Mouse (Mus musculus): Measurements from ENCODE around the gene Kazn. TPM values are rescaled to one million over a fixed set of nuclear protein-coding genes. Genes with fewer than 3 reads are reported as not detected.
A peak's percentile ranks its signal among the peaks of the same experiment; 100 is the strongest.

Gene Kazn
- total and polyA plus RNA-seq, 3 experiments: 1.3 to 9.7 (median 4.2) TPM

GRCm38 (mm10) chr4:142088409-142088808 lies 150.8 kb downstream of the Kazn start:
- Histone ChIP-seq H3K79me2 (replicated peaks; ENCODE audit: control insufficient read depth, extremely low read depth, insufficient read depth, poor library complexity, severe bottlenecking) (no peaks in the 10 kb centered on the region), H3K27me3 (replicated peaks) (peaks cover 20% of the 10 kb centered on the region), H3K4me2 (ENCODE audit: insufficient read depth, low read depth, poor library complexity, severe bottlenecking) (peak overlapping the region; percentile 84; the same call in 1 of the 2 replicates), H3K36me3 (replicated peaks in 1 of 2; ENCODE audit: control insufficient read depth in 1 of 2, insufficient read depth in 1 of 2, low read length in 1 of 2) (no peaks in the 10 kb centered on the region), H3K27ac (ENCODE audit: insufficient read depth, low read depth) (no peak overlapping the region), H3K4me1 (ENCODE audit: control insufficient read depth in 1 of 2, insufficient read depth in 2 of 2) (peaks cover 7 to 34% of the 10 kb centered on the region in 2 experiments; a peak in 3 of 4 replicates), H3K9ac (ENCODE audit: insufficient read depth, low read depth) (no peak overlapping the region), H3K9me3 (replicated peaks; ENCODE audit: low read length) (peaks cover 3% of the 10 kb centered on the region), H3K4me3 (replicated peaks in 1 of 3; ENCODE audit: low read depth in 2 of 3, low read length in 2 of 3, poor library complexity in 1 of 3) (no peak overlapping the region)
- TF ChIP-seq RCOR1 (conservative IDR thresholded peaks at IDR 0.05; ENCODE audit: low read depth, low read length) (no peak), USF2 (conservative IDR thresholded peaks at IDR 0.05; ENCODE audit: low read depth, low read length) (no peak), JUN (IDR thresholded peaks at IDR 0.05; ENCODE audit: insufficient read depth, low read depth, low read length) (no peak), ZNF384 (IDR thresholded peaks at IDR 0.05; ENCODE audit: low read depth, low read length) (no peak), ZC3H11A (IDR thresholded peaks at IDR 0.05; ENCODE audit: low read depth, low read length) (no peak), IRF4 (IDR thresholded peaks at IDR 0.05; ENCODE audit: low read depth, low read length) (no peak), NRF1 (IDR thresholded peaks at IDR 0.05; ENCODE audit: low read depth, low read length) (no peak), CHD2 (IDR thresholded peaks at IDR 0.05; ENCODE audit: low read length) (no peak), CTCF (conservative IDR thresholded peaks at IDR 0.05 in 1 of 2, IDR thresholded peaks at IDR 0.05 in 1 of 2; ENCODE audit: low read depth in 2 of 2, low read length in 2 of 2) (no peak), EP300 (IDR thresholded peaks at IDR 0.05; ENCODE audit: low read length) (no peak), PAX5 (IDR thresholded peaks at IDR 0.05; ENCODE audit: low read length) (no peak), POLR2AphosphoS2 (IDR thresholded peaks at IDR 0.05; ENCODE audit: low read depth, low read length) (no peak)
- no peak for DNase-seq (ENCODE audit: extremely low read depth)
- dilution Hi-C loops (cut with MboI; ENCODE audit: extremely low pct_ligation_motif_present, extremely low pct_unique_long_range_greater_than_20kb, low sequenced_read_pairs): no loop called here
- in situ Hi-C loops (cut with MboI; ENCODE audit: low pct_ligation_motif_present, low pct_unique_long_range_greater_than_20kb, low sequenced_read_pairs): loop anchor here (25.0 kb wide), 1 partner anchor 676 kb away; the partner anchor contains the start of genes Clcnkb and Hspb7

GRCm38 (mm10) chr4:142084936-142085563 lies 154.2 kb downstream of the Kazn start:
- dilution Hi-C loops (cut with MboI; ENCODE audit: extremely low pct_ligation_motif_present, extremely low pct_unique_long_range_greater_than_20kb, low sequenced_read_pairs): no loop called here
- peaks cover 3% of the 10 kb centered on the region for H3K9me3 ChIP-seq (replicated peaks; ENCODE audit: low read length)

More at GRCm38 (mm10) chr4:142084936-142085563, 154.2 kb downstream of the Kazn start:
- peaks cover 33% of the 10 kb centered on the region for H3K27me3 ChIP-seq (replicated peaks)
- H3K4me1 ChIP-seq (ENCODE audit: control insufficient read depth in 1 of 2, insufficient read depth in 2 of 2): peaks cover 11 to 56% of the 10 kb centered on the region in 2 experiments
- no peak for TF ChIP-seq JUN (IDR thresholded peaks at IDR 0.05; ENCODE audit: insufficient read depth, low read depth, low read length)
- peak in 1 of 2 experiments; percentile 23; a peak in 2 of 4 replicates for TF ChIP-seq CTCF (conservative IDR thresholded peaks at IDR 0.05 in 1 of 2, IDR thresholded peaks at IDR 0.05 in 1 of 2; ENCODE audit: low read depth in 2 of 2, low read length in 2 of 2)
- TF ChIP-seq SIN3A (IDR thresholded peaks at IDR 0.05; ENCODE audit: low read length): no peak
- no peak for TF ChIP-seq MXI1 (IDR thresholded peaks at IDR 0.05; ENCODE audit: low read depth, low read length)
- TF ChIP-seq HCFC1 (IDR thresholded peaks at IDR 0.05; ENCODE audit: low read depth, low read length): no peak
- no peak overlapping the region for H3K9ac ChIP-seq (ENCODE audit: insufficient read depth, low read depth)
- no peak overlapping the region for H3K4me3 ChIP-seq (replicated peaks in 1 of 3; ENCODE audit: low read depth in 2 of 3, low read length in 2 of 3, poor library complexity in 1 of 3)
- H3K36me3 ChIP-seq (replicated peaks in 1 of 2; ENCODE audit: control insufficient read depth in 1 of 2, insufficient read depth in 1 of 2, low read length in 1 of 2): no peaks in the 10 kb centered on the region
- no peak overlapping the region for H3K27ac ChIP-seq (ENCODE audit: insufficient read depth, low read depth)
- H3K79me2 ChIP-seq (replicated peaks; ENCODE audit: control insufficient read depth, extremely low read depth, insufficient read depth, poor library complexity, severe bottlenecking): no peaks in the 10 kb centered on the region
- DNase-seq (ENCODE audit: extremely low read depth): no peak
- peak overlapping the region; percentile 60 for H3K4me2 ChIP-seq (ENCODE audit: insufficient read depth, low read depth, poor library complexity, severe bottlenecking)
- in situ Hi-C loops (cut with MboI; ENCODE audit: low pct_ligation_motif_present, low pct_unique_long_range_greater_than_20kb, low sequenced_read_pairs): loop anchor here (25.0 kb wide), 1 partner anchor 673 kb away; the partner anchor contains the start of genes Clcnkb and Hspb7

Data from CH12.LX (cell line).